Mouse (Mus musculus) cerebellum, postnatal 10 days (tissue): ENCODE measurements around the gene Vsx2.

Experiments
- DNase-seq, 2 experiments: peaks; one replicate each; pipeline ENCODE4 v3.0.0; 2021; ENCODE audit warnings: mixed read lengths in 2 of 2

Gene Vsx2

DNA sequence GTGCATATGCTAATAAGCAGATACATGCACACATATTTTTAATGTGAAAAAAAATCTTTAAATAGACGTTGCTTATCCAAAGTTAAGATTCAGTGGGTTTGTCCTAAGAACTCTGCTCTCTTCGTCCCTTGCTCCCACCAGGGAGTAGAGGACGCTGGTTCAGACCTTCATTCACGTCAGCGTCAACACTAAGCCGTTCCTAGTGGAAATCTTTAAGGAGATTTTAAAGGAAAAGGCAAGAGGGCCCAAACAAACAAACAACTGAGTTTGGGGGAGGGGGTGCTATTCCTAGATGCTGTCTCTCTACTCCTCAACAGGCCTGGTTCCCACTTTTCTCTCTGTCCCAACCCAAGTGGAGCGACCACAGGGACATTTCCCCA, 2.8 kb downstream of the Vsx2 start:
- no peak for DNase-seq

DNA sequence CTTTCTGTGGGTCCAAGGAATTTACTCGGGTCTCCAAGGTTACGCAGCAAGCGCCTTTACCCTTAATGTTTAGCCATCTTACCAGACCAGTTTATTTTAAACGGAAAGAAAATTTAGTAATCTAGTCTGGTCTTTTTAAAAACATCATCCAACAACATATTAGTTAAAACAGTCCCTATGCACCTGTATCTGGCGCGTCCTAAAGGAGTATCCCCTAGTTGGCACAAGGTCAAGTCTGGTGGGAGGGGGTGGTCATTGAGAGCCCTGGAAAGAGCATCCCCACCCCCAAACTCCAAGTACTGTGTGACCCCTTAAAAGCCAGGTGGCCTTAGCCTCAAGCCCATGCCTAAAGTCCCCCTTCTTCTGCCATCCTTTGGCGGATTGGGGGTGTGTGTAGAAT, 3.5 kb downstream of the Vsx2 start:
- DNase-seq = no peak

GRCm38 (mm10) chr12:84577768-84578439, 8.3 kb downstream of the Vsx2 start:
- DNase-seq = no peak

- DNase-seq = no peak
Measured at GRCm38 (mm10) chr12:84578440-84578770, 8.8 kb downstream of the Vsx2 start.

DNA sequence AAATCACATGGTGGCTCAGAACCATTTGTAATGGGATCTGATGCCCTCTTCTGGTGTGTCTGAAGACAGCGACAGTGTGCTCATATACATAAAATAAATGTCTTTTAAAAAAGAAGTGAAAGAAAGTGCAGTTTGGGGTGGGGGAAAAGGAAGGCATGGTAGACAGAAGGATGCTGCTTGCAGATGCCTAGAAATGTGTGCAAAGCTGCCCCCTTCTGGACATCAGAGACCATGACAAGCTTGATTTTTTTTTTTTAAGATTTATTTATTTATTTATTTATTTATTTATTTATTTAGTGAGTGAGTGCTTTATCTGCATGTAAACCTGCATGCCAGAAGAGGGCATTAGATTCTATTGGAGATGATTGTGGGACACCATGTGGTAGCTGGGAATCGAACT, 11.7 kb downstream of the Vsx2 start:
- no peak for DNase-seq

- DNase-seq = peak; percentile 99 to 100
Measured at GRCm38 (mm10) chr12:84589825-84590761, 20.5 kb downstream of the Vsx2 start.

DNA sequence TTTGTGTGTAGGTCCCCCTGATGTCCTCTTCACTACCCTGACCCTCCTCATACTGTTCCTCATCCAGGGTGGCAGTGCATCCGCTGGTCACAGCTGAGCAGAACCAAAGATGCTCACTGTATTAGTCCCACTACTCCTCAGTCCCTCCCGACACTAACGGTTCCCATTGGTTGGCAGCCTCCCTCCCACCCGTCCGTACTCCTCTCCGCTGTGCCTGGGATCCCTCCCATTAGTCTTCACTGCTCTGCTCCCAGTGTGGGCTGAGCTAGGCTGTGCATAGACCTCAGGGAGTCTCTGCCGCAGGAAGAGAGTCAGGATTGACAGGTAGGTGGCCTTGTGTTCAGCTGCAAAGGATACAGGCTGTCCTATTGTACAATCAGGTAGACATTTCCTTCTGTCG, 28.8 kb downstream of the Vsx2 start:
- no peak for DNase-seq

- DNase-seq = no peak
Measured at GRCm38 (mm10) chr12:84604001-84604400, 34.4 kb downstream of the Vsx2 start.

DNA sequence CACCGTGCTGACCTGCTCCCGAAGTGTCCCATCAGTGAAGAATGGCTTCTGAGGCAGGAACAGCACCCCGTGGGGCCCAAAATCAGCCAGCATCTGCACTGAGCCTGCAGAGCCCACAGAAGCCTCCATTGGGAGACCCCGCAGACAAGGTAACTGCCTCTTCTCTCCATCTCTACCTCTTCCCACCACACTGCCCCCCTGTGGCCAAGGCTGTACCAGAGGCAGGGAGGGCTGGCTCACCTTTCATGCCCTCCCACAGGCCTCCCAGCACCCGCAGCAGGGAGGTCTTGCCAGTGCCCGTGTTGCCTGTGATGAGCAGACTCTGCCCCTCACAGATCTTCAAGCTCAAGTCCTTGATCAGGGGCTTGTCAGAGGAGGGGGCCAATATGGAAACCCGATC, 36.3 kb downstream of the Vsx2 start:
- DNase-seq = peak; percentile 56 to 57

- no peak for DNase-seq
Measured at GRCm38 (mm10) chr12:84611718-84612117, 42.2 kb downstream of the Vsx2 start.

- DNase-seq = no peak
Measured at GRCm38 (mm10) chr12:84612518-84612917, 43.0 kb downstream of the Vsx2 start.

DNA sequence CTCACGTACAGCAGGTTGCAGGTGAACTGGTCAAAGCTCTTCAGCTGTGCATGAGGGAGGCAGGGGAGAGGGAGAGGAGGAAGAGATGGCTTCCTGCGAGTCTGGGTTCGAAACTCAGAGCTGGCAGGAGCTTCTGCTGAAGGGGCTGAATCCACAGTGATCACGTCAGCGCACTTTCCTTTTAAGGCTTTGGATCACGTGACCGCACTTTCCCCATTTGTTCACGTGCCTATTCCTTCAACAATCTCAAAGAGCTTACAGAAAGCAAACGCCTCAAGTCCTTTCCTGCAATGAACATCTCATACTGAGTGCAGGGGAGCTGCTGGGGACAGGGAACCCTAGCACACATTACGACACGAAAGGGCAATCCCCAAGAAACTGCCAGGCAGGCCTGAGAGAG, 44.4 kb downstream of the Vsx2 start:
- DNase-seq = no peak

DNA sequence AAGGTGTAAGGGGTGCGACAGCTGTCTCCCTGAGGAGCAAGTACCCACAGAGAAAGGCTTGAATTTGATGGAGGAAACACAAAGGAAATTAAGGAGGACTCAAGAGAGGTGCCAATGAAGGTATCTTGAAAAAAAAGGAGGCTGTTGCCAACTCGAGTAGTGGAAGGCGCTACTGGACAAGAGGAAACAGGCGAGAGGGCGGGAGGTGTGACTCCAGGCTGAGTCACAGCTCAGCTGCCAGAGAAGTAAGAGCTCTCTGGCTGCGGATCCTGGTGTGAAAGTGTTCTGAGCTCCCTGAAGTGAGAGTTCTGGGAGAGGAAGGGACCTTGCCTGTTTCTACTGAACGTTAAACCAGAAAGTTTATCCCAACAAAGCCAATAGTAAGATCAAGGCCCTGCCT, 45.0 kb downstream of the Vsx2 start:
- DNase-seq = no peak

DNA sequence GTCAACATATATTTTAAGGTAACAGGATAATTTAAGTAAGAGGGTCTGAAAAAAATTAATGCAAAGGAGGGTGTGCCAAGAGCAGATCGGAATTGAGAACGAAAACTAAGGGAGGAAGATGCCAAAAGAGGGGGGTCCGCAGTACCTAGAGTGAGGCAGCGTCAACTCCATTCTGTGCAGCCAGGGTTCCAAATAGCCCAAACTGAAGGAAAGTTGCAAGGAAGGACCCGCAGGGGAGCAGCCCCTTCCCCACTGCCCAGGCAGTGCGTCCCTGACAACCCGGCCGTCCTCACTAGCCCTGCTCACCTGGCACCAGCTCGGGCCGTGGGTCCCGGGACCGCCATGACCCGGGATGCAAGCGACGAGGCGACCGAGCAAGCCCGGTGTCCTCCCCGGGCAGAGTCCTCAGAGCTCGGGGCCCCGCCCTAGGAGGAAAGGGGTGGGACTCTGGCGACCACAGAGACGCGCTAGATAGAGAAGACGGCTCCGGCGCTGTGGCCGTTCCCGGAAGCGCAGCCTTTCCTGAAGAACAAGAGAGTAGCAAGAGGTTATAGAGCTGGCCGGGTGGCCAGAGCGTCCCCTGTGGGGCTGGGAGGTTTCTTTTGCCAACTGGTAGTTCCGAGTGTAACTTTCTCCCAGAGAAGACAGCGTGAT, 47.5 kb downstream of the Vsx2 start, which contains the start of gene Abcd4:
TSS of gene Abcd4 (minus strand) at position 437 of the 654 bp plus-strand sequence.
- DNase-seq = peak; percentile 94 to 96

- peak; percentile 37 to 40 for DNase-seq
Measured at GRCm38 (mm10) chr12:84617663-84618062, 48.1 kb downstream of the Vsx2 start.

GRCm38 (mm10) chr12:84620975-84621374, 51.4 kb downstream of the Vsx2 start:
- peak; percentile 22 to 62 for DNase-seq

- no peak for DNase-seq
Measured at GRCm38 (mm10) chr12:84624601-84625000, 55.0 kb downstream of the Vsx2 start.

GRCm38 (mm10) chr12:84625116-84625515, 55.6 kb downstream of the Vsx2 start:
- peak; percentile 43 to 45 for DNase-seq

DNA sequence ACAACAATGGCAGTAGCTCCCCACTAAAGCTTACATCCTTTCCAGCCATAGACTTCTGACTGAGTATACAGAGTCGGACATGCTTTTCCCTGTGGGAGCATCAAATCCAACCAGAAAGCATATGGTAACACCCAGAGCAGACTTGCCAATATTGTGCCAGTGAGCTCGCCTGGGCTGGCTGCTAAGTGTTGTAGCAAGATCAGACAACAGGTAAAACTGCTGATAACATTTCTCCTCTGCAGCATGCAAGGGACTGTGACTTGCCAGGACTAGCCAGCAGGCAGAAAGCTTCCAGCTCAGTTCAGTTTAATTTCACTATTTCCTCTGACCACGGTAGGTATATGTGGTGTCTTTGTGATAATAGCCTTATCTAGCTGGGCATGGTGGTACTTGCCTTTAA, 62.3 kb downstream of the Vsx2 start:
- DNase-seq = no peak

DNA sequence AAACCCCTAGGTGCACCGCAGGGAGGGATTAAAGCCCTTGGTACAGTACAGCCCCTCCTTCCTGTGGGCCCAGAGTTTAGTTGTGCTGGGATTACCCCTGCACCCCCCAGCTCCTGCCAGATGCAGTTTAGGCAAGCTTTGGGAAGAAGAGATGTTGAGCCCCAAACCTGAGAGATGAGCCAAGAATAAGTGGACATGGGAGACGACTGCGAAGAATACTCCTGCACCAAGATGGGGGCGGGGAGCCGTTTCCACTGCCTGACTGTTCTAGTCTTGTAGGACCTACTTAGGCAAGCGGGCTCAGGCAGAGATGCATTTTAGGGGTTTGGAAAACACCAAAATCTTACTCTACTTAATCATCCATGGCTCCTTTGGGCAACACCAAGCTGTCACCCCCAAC, 70.7 kb downstream of the Vsx2 start:
- no peak for DNase-seq

- no peak for DNase-seq
Measured at GRCm38 (mm10) chr12:84640654-84641053, 71.1 kb downstream of the Vsx2 start, which contains the start of gene Vrtn. Gene Vrtn, plus strand, starts transcription at chr12:84641019.
